Mouse (Mus musculus) urinary bladder, postnatal 4 days (tissue): Measurements from ENCODE around the gene Bfsp2.
"Not testable (repeated sequence)": the region's sequence is repeated elsewhere in the genome, so short reads cannot be mapped to it uniquely, and the experiment has no call there.

ENCODE experiments used
- DNase-seq, 2 experiments: peaks; one replicate each; pipeline ENCODE4 v3.0.0; 2021 to 2022; ENCODE audit warnings: low spot score in 2 of 2

The Bfsp2 gene

GRCm38 (mm10) chr9:103430431-103431220, 49.6 kb downstream of the Bfsp2 start:
- DNase-seq: no peak

DNA sequence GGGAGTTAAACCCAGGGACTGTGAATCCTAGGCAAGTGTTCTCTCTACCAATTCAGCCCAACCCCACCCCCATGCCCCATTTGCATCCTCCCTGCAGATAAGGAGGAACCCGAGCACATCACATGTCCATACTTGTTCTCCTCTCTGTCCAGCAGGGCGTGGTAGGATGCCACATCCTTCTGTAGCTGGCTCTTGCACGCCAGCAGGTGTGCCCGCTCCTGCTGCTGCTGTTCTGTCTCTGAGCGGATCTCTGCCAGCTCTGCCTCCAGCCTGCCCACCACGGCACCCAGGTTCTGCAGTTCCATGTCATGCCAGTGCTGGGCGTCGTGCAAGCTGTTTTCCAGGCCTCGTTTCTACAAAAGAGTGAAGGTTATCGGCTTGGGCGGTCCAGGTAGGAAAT, 53.8 kb downstream of the Bfsp2 start:
- DNase-seq: no peak

- no peak for DNase-seq
Observed at GRCm38 (mm10) chr9:103424869-103425268, 55.4 kb downstream of the Bfsp2 start.

GRCm38 (mm10) chr9:103423951-103424350, 56.3 kb downstream of the Bfsp2 start:
- DNase-seq: no peak

DNA sequence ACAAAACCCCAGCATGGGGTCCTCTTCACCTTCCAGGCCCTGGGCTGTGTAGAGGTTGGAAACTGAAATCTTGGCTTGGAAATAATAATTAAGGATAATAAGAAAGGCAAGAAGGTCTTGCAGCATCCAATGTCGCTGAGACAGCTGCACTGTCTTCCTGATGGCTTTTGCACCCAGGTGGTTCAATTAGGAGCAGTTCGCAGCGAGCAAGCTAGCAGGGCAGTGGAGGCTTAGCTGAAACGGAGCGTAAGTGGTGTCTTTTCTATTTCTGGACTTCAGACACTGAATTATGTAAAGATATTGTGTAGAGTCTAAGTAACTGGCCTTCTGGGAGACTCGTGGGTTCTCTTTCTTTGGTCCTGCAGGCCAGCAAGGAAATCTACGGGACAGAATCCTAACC, 56.8 kb downstream of the Bfsp2 start:
- DNase-seq: no peak

DNA sequence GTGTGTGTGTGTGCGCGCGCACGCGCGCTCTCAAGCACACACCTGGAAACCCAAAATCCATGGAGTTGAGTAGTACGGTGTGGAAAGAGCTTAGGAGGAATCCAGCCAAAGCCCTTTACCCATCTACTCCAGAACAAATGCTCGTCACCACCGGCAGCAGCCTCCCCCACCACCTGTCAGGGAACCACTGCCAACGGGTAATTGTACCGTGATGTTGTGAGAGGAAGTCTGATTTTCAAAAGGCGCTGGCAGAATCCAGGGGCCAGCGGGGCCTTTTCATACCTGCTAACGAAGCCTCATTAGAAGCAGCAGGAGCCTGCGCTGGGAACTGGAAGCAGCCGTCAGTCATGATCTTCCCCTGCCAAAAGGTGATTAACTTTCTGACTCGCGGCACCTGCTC, 57.4 kb downstream of the Bfsp2 start:
- DNase-seq: no peak

- DNase-seq: no peak
Observed at GRCm38 (mm10) chr9:103420844-103421243, 59.4 kb downstream of the Bfsp2 start.

DNA sequence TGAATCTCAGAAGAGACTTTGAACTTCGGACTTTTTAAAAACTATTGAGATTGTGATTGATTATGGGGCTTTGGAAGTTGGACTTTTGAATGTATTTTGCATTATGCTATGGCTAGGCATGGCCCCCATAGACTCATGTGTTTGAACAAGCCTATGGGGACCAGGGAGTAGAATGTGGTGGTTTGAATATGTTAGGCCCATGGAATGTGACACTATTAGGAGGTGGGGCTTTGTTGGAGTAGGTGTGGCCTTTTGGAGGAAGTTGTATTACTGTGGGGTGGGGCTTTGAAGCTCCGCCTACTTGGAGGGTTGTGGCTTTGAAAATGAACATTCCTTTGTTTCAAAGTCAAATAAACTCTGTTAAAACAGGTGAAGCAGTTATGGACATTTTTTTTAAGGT, 61.4 kb downstream of the Bfsp2 start:
- DNase-seq: no peak

DNA sequence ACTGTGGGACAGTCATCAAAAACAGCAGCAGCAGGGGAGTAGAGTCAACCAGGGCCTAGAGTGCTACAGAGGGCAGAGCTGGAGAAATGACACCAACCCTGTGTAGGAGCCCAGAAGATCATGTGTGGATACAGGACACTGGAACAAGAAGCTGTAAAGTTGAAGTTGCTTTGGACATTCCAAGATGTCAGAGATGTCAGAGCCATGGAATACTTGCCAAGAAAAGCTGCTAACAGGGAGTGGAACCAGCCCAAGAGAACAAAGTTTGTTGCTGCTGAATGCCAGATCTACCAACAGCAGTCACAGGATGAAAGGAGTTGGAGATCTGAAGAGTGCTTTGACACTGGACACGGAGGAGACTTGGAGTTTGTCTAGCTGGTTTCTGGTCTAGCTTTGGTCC, 62.0 kb downstream of the Bfsp2 start:
- not testable (repeated sequence) for DNase-seq

GRCm38 (mm10) chr9:103413457-103413856, 66.8 kb downstream of the Bfsp2 start:
- no peak for DNase-seq

DNA sequence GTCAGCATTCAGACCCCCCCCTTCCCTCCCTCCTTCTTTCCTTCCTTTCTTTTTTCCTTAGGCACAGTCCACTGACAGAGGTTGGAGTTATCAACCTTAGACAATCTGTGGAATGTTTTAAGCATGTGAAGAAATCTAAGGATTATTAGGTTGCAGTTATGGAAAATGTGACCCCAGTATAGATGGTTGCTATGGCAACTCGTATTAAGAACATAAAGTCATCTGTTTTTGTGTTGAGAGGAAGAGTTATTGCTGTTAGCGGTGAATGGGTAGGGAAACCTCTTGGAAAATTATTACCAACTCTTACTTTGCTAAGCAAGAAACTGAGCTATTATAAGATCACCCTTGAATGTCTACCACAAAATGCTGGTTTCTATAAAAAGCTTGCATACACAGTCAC, 71.1 kb downstream of the Bfsp2 start:
- no peak for DNase-seq

GRCm38 (mm10) chr9:103408136-103408777, 72.0 kb downstream of the Bfsp2 start:
- no peak for DNase-seq

DNA sequence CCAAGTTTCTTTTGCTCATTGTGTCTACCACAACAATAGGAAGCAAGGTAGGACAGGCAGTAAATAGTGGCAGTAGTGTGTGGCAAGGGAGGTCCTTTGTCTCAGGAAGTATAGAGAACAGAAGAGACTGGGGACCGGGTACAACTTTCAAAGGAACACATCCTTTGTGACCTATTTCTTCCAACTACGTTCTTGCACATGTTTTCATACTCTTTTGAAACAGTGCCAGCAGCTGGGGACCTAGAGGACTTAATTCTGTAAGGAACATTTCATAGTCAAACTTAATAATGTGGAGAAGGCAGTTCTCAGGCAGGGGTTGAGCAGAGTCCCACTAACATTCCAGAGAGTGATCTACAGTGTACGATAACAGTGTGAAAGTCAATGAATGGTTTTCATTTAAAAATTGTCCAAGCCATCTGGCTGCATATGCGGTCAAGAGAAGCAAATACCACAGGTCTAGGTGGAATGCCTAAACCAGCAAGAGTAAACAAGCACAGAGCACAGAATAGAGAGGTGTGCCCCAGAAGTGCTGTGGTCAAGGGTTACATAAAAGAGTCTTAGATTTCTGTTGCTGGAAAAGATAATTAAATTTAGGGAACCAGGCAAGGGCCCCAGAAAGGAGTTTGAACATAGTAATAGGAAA, 76.8 kb downstream of the Bfsp2 start:
- DNase-seq: no peak

DNA sequence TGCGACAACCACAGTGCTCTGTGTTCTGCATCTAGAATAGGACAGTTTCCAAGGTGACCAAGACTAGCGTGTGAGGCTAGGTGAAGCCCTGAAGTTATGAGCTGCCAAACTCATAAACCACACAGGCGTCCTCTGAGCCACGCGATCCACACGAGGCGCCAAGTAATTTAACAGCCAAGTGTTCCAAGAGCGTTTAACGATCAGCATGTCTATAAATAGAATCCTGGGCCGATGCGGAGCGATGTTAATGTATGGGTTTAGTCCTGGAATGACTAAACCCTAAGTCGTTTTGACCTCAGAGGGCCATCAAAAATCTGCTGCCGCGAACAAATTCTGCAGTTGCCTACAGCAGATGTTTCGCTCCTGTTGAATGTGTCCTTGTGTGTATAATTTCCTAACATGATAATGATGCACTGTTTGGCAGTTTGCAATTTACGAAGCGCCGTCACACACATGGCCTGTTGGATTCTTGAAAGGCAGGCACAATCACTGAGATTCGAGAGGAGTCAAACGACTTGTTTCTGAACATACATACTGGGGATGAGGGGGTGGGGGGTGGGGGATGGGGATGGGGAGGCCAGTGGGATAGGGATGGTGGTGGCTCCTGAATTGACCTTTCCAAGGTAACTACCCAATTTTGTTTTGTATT, 81.6 kb downstream of the Bfsp2 start:
- DNase-seq: peak in 1 of 2 experiments; percentile 24

- DNase-seq: no peak
Observed at GRCm38 (mm10) chr9:103393256-103393655, 87.0 kb downstream of the Bfsp2 start.

GRCm38 (mm10) chr9:103391796-103392372, 88.3 kb downstream of the Bfsp2 start:
- DNase-seq: no peak

DNA sequence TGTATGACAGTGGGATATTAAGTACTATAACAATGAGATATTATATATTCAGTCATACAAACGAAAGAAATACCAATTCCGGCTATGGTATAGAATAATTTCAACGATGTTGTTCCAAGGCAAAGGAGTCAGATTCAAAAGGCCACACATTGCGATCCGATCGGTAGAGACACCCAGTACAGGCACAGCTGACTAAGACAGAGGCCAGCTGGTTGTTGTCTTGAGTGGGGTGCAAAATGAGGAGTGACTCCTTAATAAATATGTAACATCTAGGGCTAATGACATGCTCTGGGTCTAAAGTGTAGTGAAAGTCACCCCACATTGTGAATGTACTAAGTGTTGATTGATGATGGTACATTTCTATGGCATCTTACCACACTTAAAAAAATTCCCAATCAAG, 91.0 kb downstream of the Bfsp2 start:
- no peak for DNase-seq

GRCm38 (mm10) chr9:103387011-103387653, 93.1 kb downstream of the Bfsp2 start:
- no peak for DNase-seq

DNA sequence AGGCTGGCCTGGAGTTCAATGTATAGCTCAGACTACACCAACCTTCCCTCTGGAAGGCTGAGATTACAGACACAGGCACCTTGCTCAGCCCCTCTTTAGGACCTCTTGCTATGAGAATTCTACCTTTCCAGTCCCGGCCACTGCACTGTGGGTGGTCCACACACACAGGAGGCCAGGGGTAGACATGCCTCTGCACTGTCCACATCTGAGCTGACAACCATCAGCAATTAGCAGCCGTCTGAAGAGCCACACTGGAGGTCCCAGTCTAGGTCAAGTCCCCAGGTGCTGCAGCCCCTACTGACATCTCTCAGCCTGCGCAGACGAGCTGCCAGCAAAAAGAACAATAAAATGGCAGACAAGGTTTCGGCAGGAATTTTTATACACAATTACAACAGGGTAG, 93.6 kb downstream of the Bfsp2 start:
- no peak for DNase-seq

DNA sequence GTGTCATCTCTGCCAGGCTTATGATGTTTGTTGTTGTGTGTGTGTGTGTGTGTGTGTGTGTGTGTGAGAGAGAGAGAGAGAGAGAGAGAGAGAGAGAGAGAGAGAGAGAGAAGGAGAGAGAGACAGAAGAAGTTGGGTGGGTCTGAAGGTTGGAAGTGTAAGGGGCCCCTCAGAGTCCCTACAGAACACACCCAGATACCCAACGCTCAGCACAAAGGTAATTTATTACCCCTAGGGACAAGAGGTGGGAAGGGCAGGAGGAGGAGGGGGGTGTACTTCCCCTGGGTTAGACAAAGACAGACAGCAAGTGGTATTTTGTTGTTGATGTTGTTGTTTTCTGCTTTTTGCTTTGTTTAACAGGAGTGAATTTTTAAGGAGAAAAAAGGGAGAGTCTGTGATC, 94.6 kb downstream of the Bfsp2 start:
- no peak for DNase-seq

DNA sequence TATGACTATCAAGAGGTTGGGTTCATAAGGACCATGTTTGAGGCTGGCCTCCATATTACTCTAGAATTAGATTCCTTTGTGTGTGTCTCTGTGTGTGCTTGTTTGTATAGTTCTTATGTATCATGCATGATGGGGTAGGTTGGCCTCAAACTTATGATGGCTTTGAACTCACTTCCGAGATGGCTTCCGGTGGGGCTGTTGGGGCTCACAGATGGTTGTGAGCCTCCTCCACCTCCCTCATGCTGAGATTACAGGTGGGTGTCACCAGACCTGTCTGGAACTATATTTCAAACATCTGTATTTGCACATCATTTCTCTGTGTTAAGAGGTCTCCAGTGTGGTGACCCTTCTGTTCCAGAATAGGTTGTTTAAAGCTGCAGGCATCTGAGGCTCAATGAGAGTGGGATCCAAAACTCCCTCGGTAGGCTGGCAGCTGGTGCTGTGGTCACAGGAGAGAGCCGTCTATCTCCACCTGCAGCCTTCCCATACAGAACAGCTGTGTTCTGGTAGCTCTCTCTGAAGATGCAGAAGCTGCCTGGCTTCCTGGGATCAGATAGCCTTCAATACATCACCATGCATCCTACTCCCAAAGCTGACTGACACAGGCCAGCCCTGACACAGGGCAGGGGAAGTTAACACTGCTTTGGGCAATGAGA, 96.0 kb downstream of the Bfsp2 start:
- no peak for DNase-seq
